Mouse (Mus musculus) hindbrain, embryonic 11.5 days (tissue): ENCODE results near the gene Gls2. TPM values are rescaled to one million over a fixed set of nuclear protein-coding genes. Genes with fewer than 3 reads are reported as not detected.
"Not testable (repeated sequence)": the region's sequence is repeated elsewhere in the genome, so short reads cannot be mapped to it uniquely, and the experiment has no call there.

Experiments used
- ATAC-seq: fragments of 200-750 bp; cut with Nextera tagmentation; 2 replicates; pipeline ENCODE4 v1.8.0; 2017; ENCODE audit warnings: mild to moderate bottlenecking, moderate TSS enrichment, moderate library complexity; ENCODE audit not compliant: low FRiP score
- DNase-seq: peaks from one replicate; pipeline ENCODE4 v3.0.0-alpha.2; 2015; ENCODE audit warnings: low spot score
- H3K27ac ChIP-seq: fragments of 300-500 bp; sonication (generic); 2 replicates; pipeline ENCODE4 v1.5.1; 2014; ENCODE audit warnings: mild to moderate bottlenecking, low read depth, low read length
- H3K27me3 ChIP-seq: fragments of 300-500 bp; sonication (generic); 2 replicates; pipeline ENCODE4 v1.6.1; 2014; ENCODE audit warnings: mild to moderate bottlenecking, low read length, moderate library complexity, mixed read lengths; ENCODE audit not compliant: control insufficient read depth, insufficient read depth
- H3K36me3 ChIP-seq: fragments of 300-500 bp; sonication (generic); 2 replicates; pipeline ENCODE4 v1.6.1; 2014; ENCODE audit warnings: mild to moderate bottlenecking, low read length, moderate library complexity, mixed read lengths; ENCODE audit not compliant: control insufficient read depth, insufficient read depth
- H3K4me1 ChIP-seq: fragments of 300-500 bp; sonication (generic); replicated peaks from 2 replicates; pipeline ENCODE4 v1.6.1; 2014; ENCODE audit warnings: low read length, mixed read lengths; ENCODE audit not compliant: control insufficient read depth, insufficient read depth
- H3K4me2 ChIP-seq: fragments of 300-500 bp; sonication (generic); replicated peaks from 2 replicates; pipeline ENCODE4 v1.6.1; 2014; ENCODE audit warnings: mild to moderate bottlenecking, low read depth, low read length
- H3K4me3 ChIP-seq: fragments of 300-500 bp; sonication (generic); 2 replicates; pipeline ENCODE4 v1.5.1; 2014; ENCODE audit warnings: low read depth, low read length
- H3K9ac ChIP-seq: fragments of 300-500 bp; sonication (generic); 2 replicates; pipeline ENCODE4 v1.6.1; 2014; ENCODE audit warnings: low read depth, low read length
- H3K9me3 ChIP-seq: fragments of 300-500 bp; sonication (generic); 2 replicates; pipeline ENCODE4 v1.6.1; 2016; ENCODE audit warnings: low read length; ENCODE audit not compliant: control insufficient read depth
- WGBS: fragments of 180-500 bp; shearing (Covaris S2); extraction: QIAGEN DNeasy Blood & Tissue Kit; methylation state at CpG from one replicate; pipeline ENCODE4 v1.1.7; 2014; 5-methylcytosine and 5-hydroxymethylcytosine counted together
- polyA plus RNA-seq: library from polyadenylated mRNA; unstranded; fragments of >200 nt; fragmentation: Nextera tagmentation; extraction: Ambion mirVana; gene quantifications from 2 replicates; pipeline ENCODE4 v1.2.1, GENCODE M21; 2014

Gls2 gene
- 1.3 and 1.5 TPM in 2 replicates for polyA plus RNA-seq

- Histone ChIP-seq H3K4me1 (no peaks in the 10 kb centered on the region; the same call in 1 of the 2 replicates), H3K36me3 (no peaks in the 10 kb centered on the region), H3K9me3 (no peaks in the 10 kb centered on the region), H3K9ac (peak within 1 kb of the TSS; percentile 62), H3K27me3 (peaks cover 17% of the 10 kb centered on the region), H3K4me3 (peak within 1 kb of the TSS; percentile 60), H3K4me2 (peak within 1 kb of the TSS; percentile 99), H3K27ac (no peak within 1 kb of the TSS)
- DNase-seq: peak; percentile 99
- ATAC-seq: peak; percentile 98
- 0% methylated on average over 44 of the region's 46 CpGs for WGBS
These were observed at the start of gene Gls2 for GRCm38 (mm10) chr10:128194024-128194550. TSS of gene Gls2 (plus strand) at chr10:128194457.

- H3K9me3 ChIP-seq: no peaks in the 10 kb centered on the region
- no peaks in the 10 kb centered on the region for H3K4me1 ChIP-seq
- 79% methylated on average over 2 of the region's 2 CpGs for WGBS
- no peak overlapping the region for H3K27ac ChIP-seq
- no peak overlapping the region for H3K4me2 ChIP-seq
- H3K27me3 ChIP-seq: no peaks in the 10 kb centered on the region
- no peak overlapping the region for H3K9ac ChIP-seq
- no peaks in the 10 kb centered on the region for H3K36me3 ChIP-seq
- DNase-seq: no peak
- no peak for ATAC-seq
- H3K4me3 ChIP-seq: no peak overlapping the region
These were observed 49.3 kb upstream of the Gls2 start for GRCm38 (mm10) chr10:128144961-128145360.

- WGBS: 91% methylated on average over 5 of the region's 5 CpGs
- H3K36me3 ChIP-seq: no peaks in the 10 kb centered on the region
- no peak overlapping the region for H3K4me3 ChIP-seq
- H3K4me1 ChIP-seq: no peaks in the 10 kb centered on the region
- no peak overlapping the region for H3K9ac ChIP-seq
- H3K9me3 ChIP-seq: no peaks in the 10 kb centered on the region
- no peak for DNase-seq
- 0 out of 2 replicates have a peak overlapping the region, but pooled peaks have one; percentile 7 for H3K27ac ChIP-seq
- H3K27me3 ChIP-seq: no peaks in the 10 kb centered on the region
- ATAC-seq: no peak
- H3K4me2 ChIP-seq: no peak overlapping the region
These were observed 45.4 kb upstream of the Gls2 start for GRCm38 (mm10) chr10:128148789-128149365.

GRCm38 (mm10) chr10:128149592-128149991 is 44.7 kb upstream of the Gls2 start:
- no peaks in the 10 kb centered on the region for H3K27me3 ChIP-seq
- H3K9ac ChIP-seq: no peak overlapping the region
- DNase-seq (peak; percentile 53), ATAC-seq (no peak)
- no peak overlapping the region for H3K4me2 ChIP-seq
- WGBS: 6% methylated on average over 5 of the region's 5 CpGs
- H3K9me3 ChIP-seq: no peaks in the 10 kb centered on the region
- H3K36me3 ChIP-seq: no peaks in the 10 kb centered on the region
- 0 out of 2 replicates have a peak overlapping the region, but pooled peaks have one; percentile 7 for H3K27ac ChIP-seq
- no peaks in the 10 kb centered on the region for H3K4me1 ChIP-seq
- no peak overlapping the region for H3K4me3 ChIP-seq

- no peaks in the 10 kb centered on the region for H3K36me3 ChIP-seq
- no peaks in the 10 kb centered on the region for H3K27me3 ChIP-seq
- no peak overlapping the region for H3K27ac ChIP-seq
- H3K4me1 ChIP-seq: no peaks in the 10 kb centered on the region
- no peak for ATAC-seq
- no peaks in the 10 kb centered on the region for H3K9me3 ChIP-seq
- no peak for DNase-seq
- no peak overlapping the region for H3K9ac ChIP-seq
- WGBS: 84% methylated on average over 14 of the region's 14 CpGs
- H3K4me3 ChIP-seq: no peak overlapping the region
- H3K4me2 ChIP-seq: no peak overlapping the region
These were observed 43.3 kb upstream of the Gls2 start for GRCm38 (mm10) chr10:128150941-128151340.

GRCm38 (mm10) chr10:128153978-128154377 is 40.3 kb upstream of the Gls2 start:
- 86% methylated on average over 3 of the region's 3 CpGs for WGBS
- DNase-seq (no peak), ATAC-seq (no peak)
- H3K9ac ChIP-seq: no peak overlapping the region
- no peaks in the 10 kb centered on the region for H3K27me3 ChIP-seq
- H3K4me3 ChIP-seq: no peak overlapping the region
- H3K27ac ChIP-seq: no peak overlapping the region
- no peaks in the 10 kb centered on the region for H3K9me3 ChIP-seq
- H3K4me1 ChIP-seq: no peaks in the 10 kb centered on the region
- H3K36me3 ChIP-seq: no peaks in the 10 kb centered on the region
- no peak overlapping the region for H3K4me2 ChIP-seq

- H3K4me1 ChIP-seq, H3K27me3 ChIP-seq, H3K4me3 ChIP-seq, H3K4me2 ChIP-seq, ATAC-seq, DNase-seq, H3K9me3 ChIP-seq, H3K27ac ChIP-seq, H3K9ac ChIP-seq, H3K36me3 ChIP-seq: not testable (repeated sequence)
- 100% methylated on average over 1 of the region's 3 CpGs for WGBS
These were observed 28.5 kb upstream of the Gls2 start for GRCm38 (mm10) chr10:128165726-128166125.

GRCm38 (mm10) chr10:128167091-128167490 is 27.2 kb upstream of the Gls2 start:
- Histone ChIP-seq H3K4me2 (no peak overlapping the region), H3K4me3 (no peak overlapping the region), H3K4me1 (no peaks in the 10 kb centered on the region), H3K9ac (no peak overlapping the region), H3K27ac (no peak overlapping the region), H3K36me3 (no peaks in the 10 kb centered on the region), H3K27me3 (no peaks in the 10 kb centered on the region), H3K9me3 (no peaks in the 10 kb centered on the region)
- WGBS: 64% methylated on average over 6 of the region's 6 CpGs
- DNase-seq: no peak
- ATAC-seq: no peak

- not testable (repeated sequence) for ATAC-seq, H3K4me3 ChIP-seq, H3K27me3 ChIP-seq, H3K4me1 ChIP-seq, H3K36me3 ChIP-seq, DNase-seq, H3K9me3 ChIP-seq, H3K4me2 ChIP-seq, H3K9ac ChIP-seq, H3K27ac ChIP-seq
- 95% methylated on average over 9 of the region's 10 CpGs for WGBS
These were observed 22.9 kb upstream of the Gls2 start for GRCm38 (mm10) chr10:128171348-128171747.
